Mouse (Mus musculus): ENCODE results near the gene Samd9l. TPM values are rescaled to one million over a fixed set of nuclear protein-coding genes. Genes with fewer than 3 reads are reported as not detected.
"Not testable (repeated sequence)": the region's sequence is repeated elsewhere in the genome, so short reads cannot be mapped to it uniquely, and the experiment has no call there.

Gene Samd9l
- polyA plus RNA-seq, 1 experiment from 2014 or later = 8.8 TPM

DNA sequence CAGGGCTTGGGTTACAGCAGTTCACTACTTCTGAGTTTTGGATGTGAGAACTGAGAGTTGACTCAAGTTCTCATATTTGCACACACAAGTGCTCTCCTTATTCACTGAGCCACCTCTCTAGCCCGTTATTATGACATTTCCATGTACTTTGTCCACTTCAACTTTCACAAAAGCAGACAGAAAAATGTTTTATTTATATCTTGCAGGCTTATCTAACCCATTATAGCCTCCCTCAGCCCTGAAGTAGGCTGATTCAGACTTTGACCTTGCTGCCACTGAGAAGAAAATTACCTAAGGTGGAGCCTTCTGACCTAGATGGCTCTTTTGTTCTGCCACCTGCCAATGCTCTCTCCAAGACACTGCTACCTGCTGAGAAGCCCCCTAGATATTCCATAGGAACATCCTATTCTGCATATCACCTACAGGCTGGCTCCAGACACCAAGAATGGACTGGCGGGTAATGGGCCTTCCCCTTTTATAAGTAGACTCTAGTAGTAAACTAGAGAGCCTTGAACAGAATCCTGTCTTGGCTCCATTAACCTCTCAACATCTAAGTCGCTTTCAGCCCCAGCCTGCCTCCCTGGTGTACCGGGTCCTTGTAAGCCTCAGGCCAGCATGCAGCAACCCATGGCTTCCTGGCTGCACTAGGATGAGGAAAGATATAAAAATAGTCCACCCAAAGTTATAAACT, 3.3 kb downstream of the Samd9l start:
- Histone ChIP-seq H3K9ac (ENCODE audit: low read depth, low read length) (peak overlapping the region; percentile 29; the same call in 1 of the 2 replicates), H3K4me2 (ENCODE audit: low read depth, low read length) (peak overlapping the region; percentile 22; the same call in 1 of the 2 replicates), H3K27ac (ENCODE audit: low read length) (peak overlapping the region; percentile 87)
- H3K36me3 ChIP-seq (ENCODE audit: control insufficient read depth, insufficient read depth, low read length); H3K4me1 ChIP-seq (ENCODE audit: control insufficient read depth, insufficient read depth, low read length); H3K4me3 ChIP-seq (ENCODE audit: low read length); H3K9me3 ChIP-seq (ENCODE audit: control insufficient read depth, low read length); H3K27me3 ChIP-seq (replicated peaks; ENCODE audit: control insufficient read depth, insufficient read depth, low read length): not testable (repeated sequence)
- ATAC-seq = peak; percentile 80
- 60% methylated on average over 4 of the region's 4 CpGs for WGBS

DNA sequence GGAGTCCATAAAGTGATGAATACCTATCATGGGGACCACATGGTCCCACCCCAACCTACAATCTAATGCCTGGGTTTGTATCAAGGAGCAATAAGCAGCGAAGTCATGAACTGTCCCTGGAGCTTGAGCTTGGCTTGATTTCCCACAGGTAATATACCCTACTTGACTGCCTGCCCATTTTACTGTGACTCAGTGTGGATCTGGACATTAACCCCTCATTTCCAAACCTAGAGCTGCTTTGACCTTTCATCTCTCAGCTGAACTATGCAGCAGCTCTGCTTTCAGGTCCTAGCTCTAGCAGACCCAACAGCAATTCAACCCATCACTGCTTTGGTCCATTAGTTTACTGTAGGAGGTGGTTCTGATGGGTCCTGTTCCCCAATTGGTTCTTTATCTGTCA, 9.4 kb downstream of the Samd9l start:
- WGBS = 81% methylated on average over 1 of the region's 1 CpGs
- H3K36me3 ChIP-seq (ENCODE audit: control insufficient read depth, insufficient read depth, low read length) = no peaks in the 10 kb centered on the region
- no peak overlapping the region for H3K4me2 ChIP-seq (ENCODE audit: low read depth, low read length)
- H3K27me3 ChIP-seq (replicated peaks; ENCODE audit: control insufficient read depth, insufficient read depth, low read length) = no peaks in the 10 kb centered on the region
- peaks cover 5% of the 10 kb centered on the region; the same call in 1 of the 2 replicates for H3K4me1 ChIP-seq (ENCODE audit: control insufficient read depth, insufficient read depth, low read length)
- H3K9ac ChIP-seq (ENCODE audit: low read depth, low read length) = no peak overlapping the region
- no peak overlapping the region for H3K4me3 ChIP-seq (ENCODE audit: low read length)
- H3K9me3 ChIP-seq (ENCODE audit: control insufficient read depth, low read length) = no peaks in the 10 kb centered on the region
- H3K27ac ChIP-seq (ENCODE audit: low read length) = no peak overlapping the region
- ATAC-seq = peak; percentile 51

DNA sequence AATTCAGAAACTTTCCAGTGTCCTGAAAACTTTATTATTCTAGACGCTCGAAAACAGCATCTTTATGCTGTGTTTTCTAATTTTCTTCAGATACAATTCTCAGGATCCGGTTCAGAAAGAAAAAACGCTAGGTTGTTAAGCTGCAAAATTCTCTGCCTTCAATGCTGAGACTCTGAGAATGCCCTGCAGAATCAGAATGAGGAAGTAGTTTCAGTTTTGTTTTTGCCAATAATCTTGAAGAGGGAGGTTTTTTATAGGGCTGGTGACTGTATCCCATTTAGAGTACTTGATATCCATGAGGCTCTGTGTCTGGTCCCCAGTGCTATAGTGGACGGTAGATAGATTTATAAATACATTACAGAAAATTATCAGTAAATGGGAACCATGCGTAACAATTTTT, 12.8 kb downstream of the Samd9l start:
- WGBS = 80% methylated on average over 6 of the region's 6 CpGs
- no peak overlapping the region for H3K27ac ChIP-seq (ENCODE audit: low read length)
- H3K4me1 ChIP-seq (ENCODE audit: control insufficient read depth, insufficient read depth, low read length) = peaks cover 5% of the 10 kb centered on the region; the same call in 1 of the 2 replicates
- no peak for ATAC-seq
- no peaks in the 10 kb centered on the region for H3K9me3 ChIP-seq (ENCODE audit: control insufficient read depth, low read length)
- no peak overlapping the region for H3K4me3 ChIP-seq (ENCODE audit: low read length)
- H3K36me3 ChIP-seq (ENCODE audit: control insufficient read depth, insufficient read depth, low read length) = no peaks in the 10 kb centered on the region
- no peak overlapping the region for H3K9ac ChIP-seq (ENCODE audit: low read depth, low read length)
- H3K27me3 ChIP-seq (replicated peaks; ENCODE audit: control insufficient read depth, insufficient read depth, low read length) = no peaks in the 10 kb centered on the region
- H3K4me2 ChIP-seq (ENCODE audit: low read depth, low read length) = no peak overlapping the region

DNA sequence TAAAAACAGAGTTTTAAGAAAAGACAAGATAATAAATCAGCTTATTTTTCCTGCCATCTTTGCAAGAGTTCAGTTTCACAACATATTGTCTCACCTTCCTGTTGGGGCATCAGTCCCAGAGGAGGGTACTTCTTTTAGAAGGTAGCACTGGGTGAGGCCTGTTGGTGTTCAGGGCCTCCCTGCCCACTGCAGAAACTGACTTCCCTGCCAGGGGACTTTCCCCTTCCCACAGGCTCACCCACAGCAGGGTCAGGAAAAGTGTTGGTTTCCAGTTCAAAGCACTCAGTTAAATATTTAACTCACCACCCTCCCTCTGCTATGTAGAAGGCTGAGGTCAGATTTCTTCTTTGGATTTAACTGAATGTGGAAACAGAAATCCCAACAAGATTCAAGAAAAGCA, 14.6 kb downstream of the Samd9l start:
- peak; percentile 82 for ATAC-seq
- H3K9me3 ChIP-seq (ENCODE audit: control insufficient read depth, low read length); H3K36me3 ChIP-seq (ENCODE audit: control insufficient read depth, insufficient read depth, low read length); H3K27ac ChIP-seq (ENCODE audit: low read length); H3K27me3 ChIP-seq (replicated peaks; ENCODE audit: control insufficient read depth, insufficient read depth, low read length); H3K9ac ChIP-seq (ENCODE audit: low read depth, low read length); H3K4me1 ChIP-seq (ENCODE audit: control insufficient read depth, insufficient read depth, low read length); H3K4me2 ChIP-seq (ENCODE audit: low read depth, low read length); H3K4me3 ChIP-seq (ENCODE audit: low read length): not testable (repeated sequence)

DNA sequence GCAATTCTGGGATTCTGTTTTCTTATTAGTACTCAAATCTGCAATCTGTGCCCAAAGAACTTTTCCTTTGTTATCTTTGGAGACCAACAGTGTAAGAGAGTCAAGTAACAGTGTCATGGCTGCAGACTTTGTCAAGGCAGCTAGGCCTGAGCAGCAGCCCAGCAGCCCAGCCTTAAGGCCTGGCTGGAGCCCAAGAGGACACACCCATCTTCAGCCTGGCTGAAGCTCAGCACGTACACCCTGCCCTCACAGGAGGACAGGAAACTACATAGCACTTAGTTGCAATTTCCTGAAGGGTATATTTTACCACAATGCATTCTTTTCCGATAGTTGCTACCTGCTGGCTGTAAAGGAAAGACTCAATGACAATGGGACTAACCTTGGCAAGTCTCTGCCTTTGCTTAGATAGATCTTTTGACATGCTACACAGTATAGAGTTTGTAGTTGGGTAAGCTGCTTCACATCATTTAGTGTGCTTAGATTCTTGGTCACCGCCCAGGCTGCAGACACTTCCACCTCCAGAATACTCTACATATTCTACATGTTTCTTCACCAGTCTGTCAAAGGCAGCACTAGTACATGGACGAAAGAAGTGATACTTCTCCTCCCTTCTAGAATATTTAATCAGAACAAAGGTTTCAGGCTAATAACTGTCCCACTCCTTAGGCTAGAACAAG, 15.1 kb downstream of the Samd9l start:
- not testable (repeated sequence) for H3K27ac ChIP-seq (ENCODE audit: low read length); H3K36me3 ChIP-seq (ENCODE audit: control insufficient read depth, insufficient read depth, low read length); H3K9me3 ChIP-seq (ENCODE audit: control insufficient read depth, low read length); H3K4me2 ChIP-seq (ENCODE audit: low read depth, low read length); H3K4me1 ChIP-seq (ENCODE audit: control insufficient read depth, insufficient read depth, low read length); H3K4me3 ChIP-seq (ENCODE audit: low read length); H3K27me3 ChIP-seq (replicated peaks; ENCODE audit: control insufficient read depth, insufficient read depth, low read length); H3K9ac ChIP-seq (ENCODE audit: low read depth, low read length)
- WGBS = 0% methylated on average over 1 of the region's 4 CpGs
- ATAC-seq = peak; percentile 96

DNA sequence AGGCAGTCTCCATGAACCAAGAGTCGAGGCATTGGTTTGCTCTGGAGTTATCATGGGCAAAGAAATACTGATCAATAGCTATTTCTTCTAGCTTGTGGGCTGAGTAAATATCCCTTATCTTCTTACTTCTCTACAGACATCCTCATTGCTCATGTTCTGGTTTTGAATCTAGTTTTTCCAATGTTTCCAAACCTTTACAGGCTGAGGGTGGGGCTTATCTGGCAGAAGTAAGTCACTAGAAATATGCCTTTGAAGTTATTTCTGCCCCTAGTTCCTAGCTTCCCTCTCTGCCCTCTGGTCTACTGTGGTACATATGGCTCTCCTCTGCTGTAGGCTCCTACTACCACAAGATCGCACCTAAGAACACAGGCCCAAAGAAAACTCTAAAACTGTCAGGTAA, 20.2 kb downstream of the Samd9l start:
- no peaks in the 10 kb centered on the region for H3K27me3 ChIP-seq (replicated peaks; ENCODE audit: control insufficient read depth, insufficient read depth, low read length)
- no peaks in the 10 kb centered on the region for H3K4me1 ChIP-seq (ENCODE audit: control insufficient read depth, insufficient read depth, low read length)
- H3K4me3 ChIP-seq (ENCODE audit: low read length) = no peak overlapping the region
- no peak overlapping the region for H3K4me2 ChIP-seq (ENCODE audit: low read depth, low read length)
- 68% methylated on average over 2 of the region's 2 CpGs for WGBS
- no peak overlapping the region for H3K27ac ChIP-seq (ENCODE audit: low read length)
- H3K9me3 ChIP-seq (ENCODE audit: control insufficient read depth, low read length) = no peaks in the 10 kb centered on the region
- peaks cover 8% of the 10 kb centered on the region; the same call in 1 of the 2 replicates for H3K36me3 ChIP-seq (ENCODE audit: control insufficient read depth, insufficient read depth, low read length)
- peak; percentile 44 for ATAC-seq
- no peak overlapping the region for H3K9ac ChIP-seq (ENCODE audit: low read depth, low read length)

DNA sequence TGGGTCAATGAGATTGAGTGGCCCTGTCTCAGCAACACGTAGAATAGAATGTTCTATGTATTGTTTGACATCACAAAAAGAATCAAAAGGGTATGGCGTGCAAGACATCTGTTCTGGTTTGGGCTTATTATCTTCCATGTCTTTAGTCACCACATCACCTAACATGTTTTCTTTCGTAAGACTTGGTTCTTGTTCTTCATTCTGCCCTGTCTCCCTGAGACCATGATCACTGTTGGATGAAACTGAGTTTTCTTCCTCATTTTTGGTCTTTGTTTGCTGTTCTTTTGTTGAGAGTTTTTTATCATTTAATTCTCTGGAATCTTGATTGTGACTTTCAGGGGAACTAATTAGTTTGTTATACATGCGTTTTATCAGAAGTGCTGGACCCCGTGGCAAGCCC, 22.7 kb downstream of the Samd9l start:
- H3K36me3 ChIP-seq (ENCODE audit: control insufficient read depth, insufficient read depth, low read length) = peaks cover 8% of the 10 kb centered on the region; the same call in 1 of the 2 replicates
- ATAC-seq = no peak
- WGBS = 87% methylated on average over 5 of the region's 5 CpGs
- no peak overlapping the region for H3K9ac ChIP-seq (ENCODE audit: low read depth, low read length)
- no peak overlapping the region for H3K4me2 ChIP-seq (ENCODE audit: low read depth, low read length)
- H3K27ac ChIP-seq (ENCODE audit: low read length) = no peak overlapping the region
- H3K27me3 ChIP-seq (replicated peaks; ENCODE audit: control insufficient read depth, insufficient read depth, low read length) = no peaks in the 10 kb centered on the region
- H3K4me1 ChIP-seq (ENCODE audit: control insufficient read depth, insufficient read depth, low read length) = no peaks in the 10 kb centered on the region
- no peaks in the 10 kb centered on the region for H3K9me3 ChIP-seq (ENCODE audit: control insufficient read depth, low read length)
- H3K4me3 ChIP-seq (ENCODE audit: low read length) = no peak overlapping the region

DNA sequence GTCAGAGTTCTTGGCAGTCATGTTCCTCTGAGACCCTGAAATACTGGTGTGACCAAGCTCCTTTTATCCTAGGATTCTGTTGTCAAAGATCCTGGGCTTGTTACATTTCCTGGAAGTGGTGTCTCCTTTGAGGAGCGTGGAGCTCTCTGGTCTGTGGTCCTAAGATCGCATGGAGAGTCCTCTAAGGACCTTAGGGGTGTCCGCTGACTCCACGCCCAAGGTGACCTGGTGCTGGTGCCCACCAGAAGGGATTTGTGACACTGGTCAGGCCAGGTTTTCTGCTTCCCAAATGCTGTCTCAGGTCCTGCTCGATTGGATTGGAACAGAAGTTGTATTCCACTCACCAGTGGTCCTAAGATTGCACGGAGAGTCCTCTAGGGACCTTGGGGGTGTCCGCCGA, 29.8 kb downstream of the Samd9l start:
- H3K27me3 ChIP-seq (replicated peaks; ENCODE audit: control insufficient read depth, insufficient read depth, low read length) = no peaks in the 10 kb centered on the region
- ATAC-seq = no peak
- H3K4me2 ChIP-seq (ENCODE audit: low read depth, low read length) = no peak overlapping the region
- WGBS = 86% methylated on average over 8 of the region's 8 CpGs
- no peak overlapping the region for H3K27ac ChIP-seq (ENCODE audit: low read length)
- no peaks in the 10 kb centered on the region for H3K36me3 ChIP-seq (ENCODE audit: control insufficient read depth, insufficient read depth, low read length)
- no peaks in the 10 kb centered on the region for H3K9me3 ChIP-seq (ENCODE audit: control insufficient read depth, low read length)
- H3K4me1 ChIP-seq (ENCODE audit: control insufficient read depth, insufficient read depth, low read length) = no peaks in the 10 kb centered on the region
- no peak overlapping the region for H3K9ac ChIP-seq (ENCODE audit: low read depth, low read length)
- no peak overlapping the region for H3K4me3 ChIP-seq (ENCODE audit: low read length)

DNA sequence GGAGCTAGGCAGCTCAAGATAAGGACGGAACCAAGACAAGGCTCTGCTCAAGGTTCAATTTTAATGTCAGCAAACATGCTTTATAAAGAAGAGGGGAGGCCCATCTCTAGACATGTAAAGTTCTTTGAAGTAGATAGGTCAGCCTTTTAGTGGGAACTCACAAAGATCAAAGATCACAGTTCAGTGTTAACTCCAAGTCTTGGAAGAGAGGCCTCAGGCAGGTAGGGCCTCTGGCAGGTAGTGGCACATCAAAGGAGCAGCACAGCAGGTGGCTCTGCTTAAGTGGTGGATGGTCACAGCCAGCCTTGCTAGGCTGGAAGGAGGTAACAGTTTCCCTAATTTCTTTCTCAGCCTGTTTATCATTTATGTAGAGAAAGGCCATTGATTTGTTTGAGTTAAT, 33.8 kb downstream of the Samd9l start:
- H3K27me3 ChIP-seq (replicated peaks; ENCODE audit: control insufficient read depth, insufficient read depth, low read length); H3K4me2 ChIP-seq (ENCODE audit: low read depth, low read length); H3K9ac ChIP-seq (ENCODE audit: low read depth, low read length); H3K36me3 ChIP-seq (ENCODE audit: control insufficient read depth, insufficient read depth, low read length); H3K9me3 ChIP-seq (ENCODE audit: control insufficient read depth, low read length); H3K4me3 ChIP-seq (ENCODE audit: low read length); H3K4me1 ChIP-seq (ENCODE audit: control insufficient read depth, insufficient read depth, low read length); H3K27ac ChIP-seq (ENCODE audit: low read length): not testable (repeated sequence)
- 71% methylated on average over 1 of the region's 1 CpGs for WGBS
- ATAC-seq = peak; percentile 86
